Mouse (Mus musculus): ENCODE results near the gene Mrpl39. TPM values are rescaled to one million over a fixed set of nuclear protein-coding genes. Genes with fewer than 3 reads are reported as not detected.
A peak's percentile ranks its signal among the peaks of the same experiment; 100 is the strongest.

Gene Mrpl39
- polyA plus RNA-seq, 2 experiments = 39.1 to 46.1 TPM

DNA sequence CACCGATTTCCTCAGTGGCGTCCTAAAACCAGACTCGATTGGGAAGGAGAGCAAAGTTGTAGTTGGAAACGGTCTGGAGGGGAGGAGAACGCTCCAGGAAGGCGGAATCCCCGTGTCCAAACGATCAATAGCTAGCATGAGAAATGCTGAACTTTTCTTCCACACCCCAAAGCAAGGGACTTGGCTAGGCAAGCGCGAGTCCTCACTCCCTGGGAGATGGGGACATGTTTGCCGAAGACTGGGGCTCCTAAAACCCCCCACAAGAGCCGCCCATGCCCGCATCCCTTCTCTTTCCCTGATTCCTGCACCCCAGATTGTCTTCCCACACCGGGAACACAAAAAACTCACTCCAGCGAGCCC, 756 bp downstream of the Mrpl39 start:
- Histone ChIP-seq H3K9ac (ENCODE audit: low read depth, low read length, severe bottlenecking) (peak overlapping the region; percentile 76), H3K27me3 (ENCODE audit: control insufficient read depth, insufficient read depth, low read length) (no peaks in the 10 kb centered on the region), H3K4me3 (replicated peaks; ENCODE audit: low read length) (peak overlapping the region; percentile 75), H3K36me3 (ENCODE audit: control insufficient read depth, insufficient read depth, low read length) (peaks cover 24% of the 10 kb centered on the region), H3K4me1 (ENCODE audit: control insufficient read depth, insufficient read depth, low read length) (peaks cover 8% of the 10 kb centered on the region), H3K4me2 (replicated peaks; ENCODE audit: low read depth, low read length, severe bottlenecking) (peak overlapping the region; percentile 66), H3K9me3 (ENCODE audit: control insufficient read depth, low read length) (no peaks in the 10 kb centered on the region), H3K27ac (replicated peaks; ENCODE audit: low read depth, low read length) (peak overlapping the region; percentile 72; the same call in 1 of the 2 replicates)
- under 1% methylated on average over 15 of the region's 15 CpGs for WGBS
- DNase-seq (ENCODE audit: low spot score) = no peak
- no peak for TF ChIP-seq POLR2A (IDR thresholded peaks at IDR 0.05; ENCODE audit: borderline replicate concordance, extremely low read depth, insufficient read depth, insufficient read length)
- ATAC-seq (ENCODE audit: low FRiP score, low read depth) = peak; percentile 34; the same call in 1 of the 2 replicates

DNA sequence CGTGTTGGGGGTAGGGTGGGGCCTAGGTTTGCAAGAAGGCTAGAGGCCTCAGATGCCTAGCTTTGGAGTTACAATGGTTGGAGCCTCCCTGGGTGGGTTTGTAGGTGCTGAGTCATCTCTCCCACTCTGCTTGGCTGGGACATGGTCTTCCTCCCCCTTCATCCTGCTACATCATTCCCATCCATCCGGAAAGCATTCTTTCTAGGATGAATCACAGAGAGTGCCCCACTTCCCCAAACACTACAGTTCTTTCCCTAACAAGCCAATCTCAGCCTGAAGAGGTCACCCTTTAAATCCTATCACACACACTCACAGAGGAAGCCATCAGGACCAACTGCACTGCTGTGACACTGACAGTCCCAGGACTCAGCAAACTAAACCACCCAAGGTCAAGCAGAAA, 14.9 kb downstream of the Mrpl39 start:
- TF ChIP-seq POLR2A (IDR thresholded peaks at IDR 0.05; ENCODE audit: borderline replicate concordance, extremely low read depth, insufficient read depth, insufficient read length) = no peak
- DNase-seq (ENCODE audit: low spot score) (no peak), ATAC-seq (ENCODE audit: low FRiP score, low read depth) (no peak)
- H3K4me3 ChIP-seq (replicated peaks; ENCODE audit: low read length) = no peak overlapping the region
- H3K9ac ChIP-seq (ENCODE audit: low read depth, low read length, severe bottlenecking) = no peak overlapping the region
- H3K4me1 ChIP-seq (ENCODE audit: control insufficient read depth, insufficient read depth, low read length) = no peaks in the 10 kb centered on the region
- H3K27me3 ChIP-seq (ENCODE audit: control insufficient read depth, insufficient read depth, low read length) = no peaks in the 10 kb centered on the region
- H3K27ac ChIP-seq (replicated peaks; ENCODE audit: low read depth, low read length) = no peak overlapping the region
- H3K4me2 ChIP-seq (replicated peaks; ENCODE audit: low read depth, low read length, severe bottlenecking) = no peak overlapping the region
- H3K36me3 ChIP-seq (ENCODE audit: control insufficient read depth, insufficient read depth, low read length) = peaks cover 63% of the 10 kb centered on the region
- no peaks in the 10 kb centered on the region for H3K9me3 ChIP-seq (ENCODE audit: control insufficient read depth, low read length)
- 100% methylated on average over 2 of the region's 2 CpGs for WGBS

DNA sequence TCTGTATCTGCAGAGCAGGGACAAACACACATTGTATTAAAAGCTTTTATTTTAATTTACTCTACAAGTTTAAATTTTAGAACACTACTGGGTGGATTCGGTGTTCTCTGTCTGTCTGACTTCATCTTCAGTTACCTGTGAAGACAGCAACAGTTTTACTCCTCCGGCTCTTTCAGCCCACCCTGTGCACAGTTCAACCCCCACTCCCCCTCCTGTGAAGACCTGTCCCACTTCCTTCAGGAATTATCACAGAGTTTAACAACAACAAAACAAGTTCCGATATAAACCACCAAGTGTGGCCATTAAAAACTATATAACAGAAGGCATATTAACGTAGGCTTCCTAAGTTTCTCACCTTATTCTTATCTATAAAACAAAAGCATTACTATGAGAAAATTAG, 17.3 kb downstream of the Mrpl39 start:
- no peak overlapping the region for H3K4me3 ChIP-seq (replicated peaks; ENCODE audit: low read length)
- H3K9ac ChIP-seq (ENCODE audit: low read depth, low read length, severe bottlenecking) = no peak overlapping the region
- peaks cover 41% of the 10 kb centered on the region for H3K36me3 ChIP-seq (ENCODE audit: control insufficient read depth, insufficient read depth, low read length)
- H3K4me1 ChIP-seq (ENCODE audit: control insufficient read depth, insufficient read depth, low read length) = no peaks in the 10 kb centered on the region
- WGBS = 94% methylated on average over 4 of the region's 4 CpGs
- H3K27me3 ChIP-seq (ENCODE audit: control insufficient read depth, insufficient read depth, low read length) = no peaks in the 10 kb centered on the region
- no peak overlapping the region for H3K27ac ChIP-seq (replicated peaks; ENCODE audit: low read depth, low read length)
- no peak for TF ChIP-seq POLR2A (IDR thresholded peaks at IDR 0.05; ENCODE audit: borderline replicate concordance, extremely low read depth, insufficient read depth, insufficient read length)
- H3K4me2 ChIP-seq (replicated peaks; ENCODE audit: low read depth, low read length, severe bottlenecking) = no peak overlapping the region
- ATAC-seq (ENCODE audit: low FRiP score, low read depth) = no peak
- H3K9me3 ChIP-seq (ENCODE audit: control insufficient read depth, low read length) = no peaks in the 10 kb centered on the region
- DNase-seq (ENCODE audit: low spot score) = no peak

DNA sequence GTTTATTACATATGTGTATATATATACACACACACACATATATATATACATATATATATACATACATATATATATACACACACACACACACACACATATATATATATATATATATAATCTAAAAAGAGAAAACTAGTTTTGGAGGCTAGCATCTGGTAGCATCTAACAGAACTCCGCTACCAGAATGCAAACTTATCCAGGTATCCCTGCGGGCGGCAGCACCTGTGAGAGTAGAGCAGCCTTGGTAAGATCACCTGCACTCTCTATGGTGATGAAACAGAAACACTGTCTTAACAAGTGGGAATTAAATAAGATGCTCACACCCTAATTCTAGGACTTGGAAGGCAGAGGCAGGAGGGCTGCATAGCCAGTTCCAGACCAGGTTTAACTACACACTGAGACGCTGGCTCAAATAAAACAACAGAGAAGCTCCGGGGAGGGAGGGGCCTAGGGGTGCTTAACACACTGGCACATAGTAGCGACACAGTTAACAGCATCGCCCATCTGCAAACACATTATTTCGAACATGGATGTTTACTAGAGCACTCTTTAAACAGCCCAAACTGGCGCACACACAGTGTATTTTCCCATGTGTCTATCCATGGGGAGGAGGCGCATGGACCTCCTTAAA, 17.8 kb downstream of the Mrpl39 start:
- H3K4me3 ChIP-seq (replicated peaks; ENCODE audit: low read length) = no peak overlapping the region
- no peak for ATAC-seq (ENCODE audit: low FRiP score, low read depth)
- TF ChIP-seq POLR2A (IDR thresholded peaks at IDR 0.05; ENCODE audit: borderline replicate concordance, extremely low read depth, insufficient read depth, insufficient read length) = no peak

DNA sequence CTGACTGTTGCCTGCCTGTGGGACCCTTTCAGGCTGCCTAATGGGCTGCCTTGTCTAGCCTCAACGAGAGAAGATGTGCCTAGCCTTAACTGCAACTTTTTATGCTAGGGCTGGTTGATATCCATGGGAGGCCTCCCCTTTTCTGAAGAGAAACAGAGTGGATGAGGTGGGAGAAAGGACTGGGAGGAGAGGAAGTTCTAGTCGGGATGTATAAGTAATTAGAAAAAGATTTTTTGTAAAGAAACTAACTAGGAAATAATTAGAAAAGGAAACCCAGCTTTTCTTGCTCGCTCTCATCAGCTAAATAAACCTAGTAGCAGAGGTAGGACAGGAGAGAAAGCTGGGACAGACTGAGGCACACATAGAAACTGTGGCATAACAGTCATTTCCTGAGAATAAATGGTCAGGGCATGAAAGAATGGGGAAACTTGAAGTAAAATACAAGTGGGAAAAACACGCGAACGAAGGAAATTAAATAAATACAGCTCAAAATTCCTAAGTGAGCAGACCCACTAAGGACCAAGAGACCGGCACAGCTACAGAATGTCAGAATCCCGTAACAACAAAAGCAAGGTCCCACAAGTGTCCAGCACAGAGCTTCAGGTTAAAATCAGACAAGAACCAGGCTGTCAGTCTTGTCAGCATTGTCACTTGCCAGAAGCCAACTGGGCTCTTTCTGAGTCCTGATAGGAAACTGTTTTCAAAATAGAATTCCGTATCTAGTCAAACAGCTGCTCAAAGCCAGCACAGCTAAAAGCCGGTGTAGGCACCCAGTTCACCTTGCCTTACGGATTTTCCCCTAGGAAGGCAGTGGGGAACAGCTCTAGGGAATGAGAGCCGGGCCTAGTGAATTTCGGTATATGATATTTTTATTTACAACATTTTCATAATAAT, 18.6 kb downstream of the Mrpl39 start:
- WGBS = 88% methylated on average over 13 of the region's 13 CpGs

More for the DNA sequence above, 17.8 kb downstream of the Mrpl39 start:
- H3K9me3 ChIP-seq (ENCODE audit: control insufficient read depth, low read length) = no peaks in the 10 kb centered on the region
- DNase-seq (ENCODE audit: low spot score) = no peak
- H3K27me3 ChIP-seq (ENCODE audit: control insufficient read depth, insufficient read depth, low read length) = no peaks in the 10 kb centered on the region
- WGBS = 95% methylated on average over 10 of the region's 10 CpGs
- H3K4me1 ChIP-seq (ENCODE audit: control insufficient read depth, insufficient read depth, low read length) = no peaks in the 10 kb centered on the region
- no peak overlapping the region for H3K9ac ChIP-seq (ENCODE audit: low read depth, low read length, severe bottlenecking)
- peaks cover 36% of the 10 kb centered on the region for H3K36me3 ChIP-seq (ENCODE audit: control insufficient read depth, insufficient read depth, low read length)
- H3K27ac ChIP-seq (replicated peaks; ENCODE audit: low read depth, low read length) = no peak overlapping the region
- no peak overlapping the region for H3K4me2 ChIP-seq (replicated peaks; ENCODE audit: low read depth, low read length, severe bottlenecking)

More for the DNA sequence above, 18.6 kb downstream of the Mrpl39 start:
- Histone ChIP-seq H3K4me1 (ENCODE audit: control insufficient read depth, insufficient read depth, low read length) (no peaks in the 10 kb centered on the region), H3K4me2 (replicated peaks; ENCODE audit: low read depth, low read length, severe bottlenecking) (no peak overlapping the region), H3K4me3 (replicated peaks; ENCODE audit: low read length) (no peak overlapping the region), H3K27ac (replicated peaks; ENCODE audit: low read depth, low read length) (no peak overlapping the region), H3K27me3 (ENCODE audit: control insufficient read depth, insufficient read depth, low read length) (no peaks in the 10 kb centered on the region), H3K9ac (ENCODE audit: low read depth, low read length, severe bottlenecking) (no peak overlapping the region), H3K36me3 (ENCODE audit: control insufficient read depth, insufficient read depth, low read length) (peaks cover 29% of the 10 kb centered on the region), H3K9me3 (ENCODE audit: control insufficient read depth, low read length) (no peaks in the 10 kb centered on the region)
- no peak for DNase-seq (ENCODE audit: low spot score)
- TF ChIP-seq POLR2A (IDR thresholded peaks at IDR 0.05; ENCODE audit: borderline replicate concordance, extremely low read depth, insufficient read depth, insufficient read length) = no peak
- no peak for ATAC-seq (ENCODE audit: low FRiP score, low read depth)
